Mouse (Mus musculus) heart, postnatal 36 days (tissue): ENCODE measurements around the gene Mavs. TPM values are rescaled to one million over a fixed set of nuclear protein-coding genes. Genes with fewer than 3 reads are reported as not detected.

Experiments
- DNase-seq, 2 experiments: peaks; one replicate each; pipeline ENCODE4 v3.0.0; 2021 to 2022
- intact Hi-C: fragments of 180-260 bp; cut with DNase I; formaldehyde crosslinking; loops from one replicate; pipeline ENCODE4 v1.15.1; 2025
- microRNA-seq, 2 experiments: library from miRNA; unstranded; fragments of <30 nt; microRNA quantifications; one replicate each; pipeline ENCODE4 v1.2.0; 2021; ENCODE audit warnings: borderline number of aligned reads in 2 of 2
- total RNA-seq, 2 experiments: library from RNA; stranded (reverse); gene quantifications; 2 replicates each; pipeline ENCODE4 v1.2.3; 2021

Mavs gene
- total RNA-seq, 2 experiments from 2014 or later: 63.9 to 69.7 TPM

DNA sequence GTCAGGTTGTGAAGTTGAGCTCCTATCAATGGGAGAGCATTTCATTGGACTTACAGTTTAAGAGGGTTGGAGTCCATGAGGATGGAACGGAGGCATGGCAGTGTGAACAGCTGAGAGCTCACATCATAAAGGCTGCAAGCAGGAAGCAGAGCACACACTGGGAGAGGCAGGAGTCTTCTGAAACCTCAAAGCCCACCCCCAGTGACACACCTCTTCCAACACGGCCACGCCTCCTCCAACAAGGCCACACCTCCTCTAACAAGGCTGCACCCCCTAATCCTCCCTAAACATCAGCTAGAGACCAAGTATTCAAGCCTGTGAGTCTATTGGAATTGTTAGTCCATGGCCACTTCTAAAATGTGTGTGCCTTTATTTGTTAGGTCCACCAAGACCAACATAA, 21.9 kb downstream of the Mavs start:
- no peak for DNase-seq
- intact Hi-C loops: loop anchor here (2.0 to 10.0 kb wide), 4 partner anchors 45 to 291 kb away; partner anchors contain the start of gene Cenpb

GRCm38 (mm10) chr2:131258693-131259092, 24.8 kb downstream of the Mavs start:
- intact Hi-C loops: loop anchor here (10.0 kb wide), 1 partner anchor 294 kb away; no protein-coding TSS in a partner anchor
- DNase-seq: no peak

- DNase-seq: no peak
- intact Hi-C loops: loop anchor here (10.0 kb wide), 1 partner anchor 986 kb away; the partner anchor contains the start of gene Nop56
Measured at GRCm38 (mm10) chr2:131260544-131261307, 26.9 kb downstream of the Mavs start.

GRCm38 (mm10) chr2:131261481-131262212, 27.8 kb downstream of the Mavs start:
- no peak for DNase-seq
- intact Hi-C loops: loop anchor here (2.0 to 10.0 kb wide), 3 partner anchors 53 to 987 kb away; partner anchors contain the start of gene Nop56

- DNase-seq: peak; percentile 95 to 96
- intact Hi-C loops: loop anchor here (2.0 to 10.0 kb wide), 3 partner anchors 53 to 987 kb away; partner anchors contain the start of gene Nop56
Measured at GRCm38 (mm10) chr2:131262213-131262672, 28.4 kb downstream of the Mavs start, which contains the start of gene Pank2. Pank2 (plus strand) TSS chr2:131262495.

DNA sequence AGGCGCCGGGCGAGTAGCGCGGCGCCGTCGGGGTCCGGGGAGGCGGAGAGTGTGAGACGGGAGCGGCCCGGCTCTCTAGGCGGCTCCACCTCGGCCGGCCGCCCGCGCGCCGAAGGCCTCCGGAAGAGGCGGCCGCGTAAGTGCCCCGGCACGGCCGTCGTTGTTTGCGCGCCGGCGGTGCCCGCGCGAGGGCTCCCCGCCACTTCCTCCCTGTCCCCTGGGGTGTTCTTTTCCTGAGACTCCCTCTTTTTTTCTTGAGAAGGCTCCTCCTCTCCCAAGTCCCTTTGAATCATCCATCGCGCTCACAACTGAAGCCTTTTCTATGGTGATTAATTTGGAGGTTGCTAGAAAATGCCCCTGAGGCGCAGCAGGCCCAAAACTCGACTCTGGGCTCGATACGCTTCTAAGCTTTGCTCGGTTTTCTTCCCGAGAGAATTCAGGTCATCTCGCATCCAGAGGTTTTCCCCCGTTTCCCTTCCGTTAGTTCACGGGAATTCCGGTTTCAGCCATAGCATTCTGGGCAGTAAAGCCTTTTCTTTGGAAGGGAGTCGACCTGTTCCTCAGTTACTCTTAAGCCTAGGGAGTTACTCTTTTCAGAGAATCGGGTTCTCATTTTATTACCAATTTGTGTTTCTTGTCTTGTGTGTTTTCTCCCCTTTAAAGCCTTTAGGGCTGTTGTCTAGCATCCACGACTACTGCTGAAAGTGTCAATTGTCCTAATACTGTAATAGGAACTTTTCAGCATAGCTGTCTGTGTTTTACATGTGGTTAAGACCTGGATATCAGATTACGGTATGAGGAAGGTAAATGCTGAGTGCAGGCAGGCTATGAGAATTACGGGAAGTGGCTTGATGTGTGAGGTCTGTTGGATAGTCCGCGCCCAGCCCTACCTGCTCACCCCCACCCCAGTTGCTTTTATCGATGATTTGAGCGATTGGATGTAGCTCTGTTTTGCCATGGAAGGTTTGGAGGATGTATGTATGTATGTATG, 29.1 kb downstream of the Mavs start:
- no peak for DNase-seq
- intact Hi-C loops: loop anchor here (2.0 to 10.0 kb wide), 3 partner anchors 54 to 988 kb away; partner anchors contain the start of gene Nop56

DNA sequence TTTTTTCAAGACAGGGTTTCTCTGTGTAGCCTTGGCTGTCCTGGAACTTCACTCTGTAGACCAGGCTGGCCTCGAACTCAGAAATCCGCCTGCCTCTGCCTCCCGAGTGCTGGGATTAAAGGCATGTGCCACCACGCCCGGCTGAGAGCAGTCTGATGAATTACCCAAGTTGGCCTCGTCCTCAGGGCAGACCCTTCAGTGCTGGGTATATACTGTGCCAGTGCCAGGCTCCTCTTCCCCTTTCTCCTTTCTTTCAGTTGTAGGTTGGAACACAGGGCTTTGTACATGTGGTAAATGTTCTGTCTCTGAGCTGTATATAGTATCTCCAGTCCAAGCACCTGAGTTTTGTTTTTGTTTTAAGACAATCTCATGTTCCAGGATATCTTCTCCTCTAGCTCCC, 30.2 kb downstream of the Mavs start:
- no peak for DNase-seq
- intact Hi-C loops: loop anchor here (10.0 kb wide), 1 partner anchor 989 kb away; the partner anchor contains the start of gene Nop56

- intact Hi-C loops: loop anchor here (10.0 kb wide), 1 partner anchor 990 kb away; the partner anchor contains the start of gene Nop56
- DNase-seq: no peak
Measured at GRCm38 (mm10) chr2:131265056-131265455, 31.2 kb downstream of the Mavs start.

DNA sequence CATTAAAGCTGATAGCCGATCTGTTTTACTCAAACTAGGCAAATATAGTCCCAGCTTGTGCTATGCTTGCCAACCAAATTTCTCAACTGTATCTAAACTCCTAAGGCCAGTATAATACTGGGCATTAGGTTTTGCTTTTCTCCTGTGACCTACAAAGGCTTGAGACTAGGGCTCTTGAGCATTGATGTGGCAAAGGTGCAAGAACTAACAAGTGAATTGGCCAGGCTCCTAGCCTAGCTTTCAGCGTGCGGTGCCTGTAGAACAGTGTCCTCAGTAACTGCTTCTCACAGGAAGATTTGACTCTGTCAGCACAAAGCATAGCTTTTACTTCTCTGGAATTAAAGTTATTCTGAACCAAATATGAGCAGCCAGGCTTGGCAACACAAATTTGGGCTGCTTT, 41.6 kb downstream of the Mavs start:
- intact Hi-C loops: no loop called here
- DNase-seq: no peak

DNA sequence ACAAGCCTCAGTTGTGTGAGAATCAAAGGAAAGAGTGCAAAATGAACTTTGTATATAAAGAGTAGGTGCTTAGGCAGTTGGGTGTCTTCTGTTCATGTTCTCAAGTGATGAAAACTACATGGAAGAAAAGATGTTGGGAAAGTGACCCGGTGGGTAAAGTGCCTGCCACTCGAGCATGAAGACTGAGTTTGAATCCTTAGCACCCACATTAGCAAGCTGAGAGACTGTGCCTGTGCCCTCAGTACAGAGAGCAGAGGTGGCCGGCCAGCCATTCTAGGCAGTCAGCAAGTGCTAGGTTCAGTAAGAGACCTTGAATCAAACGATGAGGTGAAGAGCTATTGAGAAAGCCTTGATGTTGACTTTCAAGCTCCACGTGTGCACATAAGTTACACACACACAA, 42.9 kb downstream of the Mavs start:
- no peak for DNase-seq
- intact Hi-C loops: no loop called here

DNA sequence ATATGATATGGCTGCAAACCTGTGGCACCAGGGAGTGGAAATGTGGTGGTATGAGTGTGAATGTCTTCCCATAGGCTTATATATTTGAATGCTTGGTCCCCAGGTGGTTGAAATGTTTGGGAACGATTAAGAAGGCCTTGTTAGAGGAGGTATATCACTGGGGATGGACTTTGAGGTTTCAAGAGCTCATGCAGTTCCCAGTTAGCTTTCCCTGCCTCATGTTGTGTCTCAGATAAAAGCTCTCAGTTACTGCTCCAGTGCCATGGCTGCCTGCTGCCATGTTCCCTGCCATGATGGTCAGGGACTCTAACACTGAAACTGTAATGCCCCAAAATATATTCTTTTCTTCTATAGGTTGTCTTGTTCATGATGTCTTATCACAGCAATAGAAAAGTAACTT, 47.7 kb downstream of the Mavs start:
- intact Hi-C loops: no loop called here
- DNase-seq: no peak

- DNase-seq: no peak
- intact Hi-C loops: loop anchor here (1.0 kb wide), 1 partner anchor 130 kb away; no protein-coding TSS in a partner anchor
Measured at GRCm38 (mm10) chr2:131286276-131286675, 52.4 kb downstream of the Mavs start.

- intact Hi-C loops: loop anchor here (10.0 kb wide), 1 partner anchor 224 kb away; no protein-coding TSS in a partner anchor
Measured at GRCm38 (mm10) chr2:131290669-131291068, 56.8 kb downstream of the Mavs start.

GRCm38 (mm10) chr2:131296746-131297261, 62.9 kb downstream of the Mavs start:
- no peak for DNase-seq
- intact Hi-C loops: loop anchor here (10.0 kb wide), 1 partner anchor 218 kb away; no protein-coding TSS in a partner anchor

More at GRCm38 (mm10) chr2:131290669-131291068, 56.8 kb downstream of the Mavs start:
- no peak for DNase-seq

Small RNAs within 50 kb of the gene (microRNA-seq; reads per million reads assigned to microRNA genes)
- gene Mir103-2: 19.5 to 23.1 reads per million in 2 experiments

Other genes with a start within 250 kb of the Mavs start
- gene Gfra4, start 191.0 kb upstream of the Mavs start, total RNA-seq: 10 to 100 TPM in 1 of 2 experiments, 1 to 10 TPM in 1; 6.9 to 10.4 TPM
- gene Adam33, start 170.2 kb upstream of the Mavs start, total RNA-seq: 1 to 10 TPM; 1.7 to 2.2 TPM
- 1 to 10 TPM; 1.9 to 4.6 TPM for gene Siglec1, start 147.3 kb upstream of the Mavs start, total RNA-seq
- 10 to 100 TPM; 32.1 to 44.1 TPM for gene Hspa12b, start 106.8 kb upstream of the Mavs start, total RNA-seq
- not detected for gene Gm11037, start 100.6 kb upstream of the Mavs start, total RNA-seq
- gene 1700037H04Rik, start 74.0 kb upstream of the Mavs start, total RNA-seq: 10 to 100 TPM in 1 of 2 experiments, 1 to 10 TPM in 1; 9.7 to 12.8 TPM
- 10 to 100 TPM; 85.1 to 86.2 TPM for gene Cenpb, start 54.0 kb upstream of the Mavs start, total RNA-seq
- 1 to 10 TPM; 6.1 to 7.0 TPM for gene Cdc25b, start 47.1 kb upstream of the Mavs start, total RNA-seq
- gene Spef1, start 46.8 kb upstream of the Mavs start, total RNA-seq: 1 to 10 TPM; 5.7 to 6.2 TPM
- gene Ap5s1, start 27.0 kb upstream of the Mavs start, total RNA-seq: 10 to 100 TPM; 31.5 to 36.5 TPM
- 10 to 100 TPM; 20.9 to 25.7 TPM for gene Pank2, start 28.4 kb downstream of the Mavs start, total RNA-seq
- 1 to 10 TPM; 2.9 to 3.2 TPM for gene Rnf24, start 118.8 kb downstream of the Mavs start, total RNA-seq